Mouse (Mus musculus): Measurements from ENCODE around the gene Gm45521. TPM values are rescaled to one million over a fixed set of nuclear protein-coding genes. Genes with fewer than 3 reads are reported as not detected.
"Not testable (repeated sequence)": the region's sequence is repeated elsewhere in the genome, so short reads cannot be mapped to it uniquely, and the experiment has no call there.

The Gm45521 gene
- total RNA-seq, 2 experiments from 2014 or later, result not detected

DNA sequence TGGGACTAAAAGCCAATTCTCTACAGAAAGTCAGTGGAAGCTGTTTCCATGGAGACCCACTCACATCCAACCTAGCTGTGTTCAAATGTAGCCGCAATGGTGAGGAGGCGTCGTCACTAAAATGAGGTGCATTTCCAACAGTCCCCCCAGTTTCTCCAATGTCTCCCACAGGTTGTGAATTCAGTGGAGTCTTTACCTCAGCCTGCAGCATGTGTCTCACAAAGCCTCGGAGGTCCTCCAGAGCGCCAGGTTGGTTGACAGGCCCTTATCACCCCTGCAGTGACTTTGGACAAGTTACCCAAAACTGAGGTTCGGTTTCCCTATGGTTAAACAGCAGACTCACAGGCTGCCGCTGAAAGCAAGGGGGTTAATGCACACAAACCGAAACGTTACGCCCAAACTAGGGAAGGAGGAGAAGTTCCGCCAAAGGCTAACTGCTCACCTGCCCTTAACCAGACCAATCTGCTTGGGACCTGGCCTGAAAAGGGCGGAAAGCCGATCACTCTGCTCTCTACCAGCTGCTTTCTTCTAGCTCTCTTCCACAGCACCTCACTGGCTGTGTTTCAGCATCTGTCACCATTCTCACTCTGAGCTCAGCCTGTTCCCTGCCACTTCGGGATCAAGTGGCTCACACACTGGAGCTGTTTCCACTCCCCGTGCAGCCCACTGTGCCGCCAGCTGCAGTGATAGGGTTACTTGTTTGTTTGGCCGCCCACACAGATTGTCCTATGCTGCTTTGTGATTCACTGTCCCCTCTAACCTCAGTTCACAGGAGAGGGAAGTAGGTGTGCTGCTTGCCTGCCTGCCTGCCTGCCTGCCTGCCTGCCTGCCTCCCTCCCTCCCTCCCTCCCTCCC, 44.0 kb downstream of the Gm45521 start:
- DNase-seq, result peak; percentile 37 to 41

- peak; percentile 84 for DNase-seq
Measured at GRCm38 (mm10) chr14:8002432-8003092, 45.5 kb downstream of the Gm45521 start, which contains the start of gene Abhd6. TSS of gene Abhd6 (plus strand) at chr14:8002902.

DNA sequence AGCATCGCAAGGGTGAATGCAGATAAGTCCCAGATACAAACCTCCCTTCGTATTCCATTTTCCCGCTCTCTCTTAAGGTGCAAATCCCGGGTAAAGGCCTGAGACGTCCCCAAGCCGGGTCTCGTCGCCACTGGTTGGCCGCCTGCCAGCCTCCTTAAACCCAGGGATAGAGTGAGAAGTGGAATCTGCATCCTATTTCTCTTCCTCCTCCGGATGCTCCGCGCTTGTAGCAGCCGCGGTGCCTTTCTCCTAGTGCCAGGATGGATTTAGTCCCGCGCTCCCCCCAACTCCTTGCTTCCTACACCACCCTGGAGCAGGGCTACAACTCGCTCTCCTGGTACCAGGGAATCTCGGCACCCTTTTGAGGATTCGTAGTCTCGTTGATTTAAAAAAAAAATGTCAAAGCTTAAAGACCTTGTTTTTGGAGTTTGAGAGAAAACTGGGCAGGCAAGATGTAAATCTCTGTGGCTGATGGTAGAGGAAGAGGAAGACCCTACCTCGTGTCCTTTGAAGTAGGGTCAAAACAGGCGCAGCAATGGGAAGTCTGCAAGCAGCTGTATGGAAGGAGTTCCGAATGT, 46.1 kb downstream of the Gm45521 start:
- DNase-seq, result no peak

- DNase-seq, result no peak
Measured at GRCm38 (mm10) chr14:8003727-8004670, 46.9 kb downstream of the Gm45521 start.

DNA sequence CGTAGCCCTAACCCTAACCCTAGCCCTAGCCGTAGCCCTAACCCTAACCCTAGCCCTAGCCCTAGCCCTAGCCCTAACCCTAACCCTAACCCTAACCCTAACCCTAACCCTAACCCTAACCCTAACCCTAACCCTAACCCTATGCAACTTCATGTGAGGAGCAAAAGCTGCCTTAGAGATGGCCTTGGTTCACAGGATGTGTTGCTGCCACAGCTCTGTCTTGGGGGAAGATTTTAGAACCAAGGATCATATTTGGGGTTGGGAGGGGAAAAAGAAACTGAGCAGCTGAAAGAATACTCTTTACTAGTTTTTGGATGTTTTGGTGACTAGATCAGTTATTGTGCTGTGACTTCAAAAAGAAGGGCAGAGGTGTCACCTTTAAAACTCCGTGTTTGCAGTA, 49.0 kb downstream of the Gm45521 start:
- DNase-seq, result not testable (repeated sequence)

DNA sequence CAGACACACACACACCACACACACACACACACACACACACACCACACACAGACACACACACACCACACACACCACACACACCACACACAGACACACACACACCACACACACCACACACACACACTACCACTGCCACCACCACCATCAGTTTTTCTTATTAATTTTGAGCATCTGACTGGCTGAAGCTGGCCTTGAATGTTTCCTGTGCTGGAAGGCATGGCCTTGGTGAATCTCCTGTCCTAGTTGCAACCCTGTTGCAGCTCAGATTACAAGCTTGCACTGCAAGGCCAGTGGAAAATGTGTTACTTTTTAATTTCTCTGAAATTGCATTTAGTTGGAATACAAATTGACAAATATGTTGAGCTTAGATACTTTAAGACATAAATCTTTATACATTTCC, 50.0 kb downstream of the Gm45521 start:
- no peak for DNase-seq

GRCm38 (mm10) chr14:8007486-8007885, 50.4 kb downstream of the Gm45521 start:
- DNase-seq, result no peak

GRCm38 (mm10) chr14:8007923-8008322, 50.8 kb downstream of the Gm45521 start:
- no peak for DNase-seq

Other genes starting within 250 kb of the Gm45521 start
- not detected for gene Gm26661, start 165.7 kb upstream of the Gm45521 start, total RNA-seq (2021)
- 10 to 100 TPM; 37.0 to 73.4 TPM for gene Flnb, start 139.3 kb upstream of the Gm45521 start, total RNA-seq (2021)
- gene Dnase1l3, start 37.3 kb downstream of the Gm45521 start, total RNA-seq (2021), result not detected
- 10 to 100 TPM; 76.2 to 80.1 TPM for gene Abhd6, start 45.6 kb downstream of the Gm45521 start, total RNA-seq (2021)
- 10 to 100 TPM; 26.5 to 30.9 TPM for gene Rpp14, start 123.1 kb downstream of the Gm45521 start, total RNA-seq (2021)
- 10 to 100 TPM; 26.8 to 32.8 TPM for gene Pxk, start 140.9 kb downstream of the Gm45521 start, total RNA-seq (2021)
- gene Pdhb, start 215.7 kb downstream of the Gm45521 start, total RNA-seq (2021), result 100 to 1,000 TPM; 185 to 197 TPM